Mouse (Mus musculus) liver, adult 2 months (tissue): Measurements from ENCODE around the gene Rinl.

Experiments used
- CTCF ChIP-seq: fragments of 200-500 bp; IDR thresholded peaks from 2 replicates; pipeline ENCODE4 v1.5.1; 2011; ENCODE audit warnings: low read depth, low read length, control low read depth
- POLR2A ChIP-seq: fragments of 200-500 bp; IDR thresholded peaks from 2 replicates; pipeline ENCODE4 v1.6.1; 2011; ENCODE audit warnings: low read length, control low read depth; ENCODE audit not compliant: insufficient read depth; ENCODE audit errors: extremely low read depth

DNA sequence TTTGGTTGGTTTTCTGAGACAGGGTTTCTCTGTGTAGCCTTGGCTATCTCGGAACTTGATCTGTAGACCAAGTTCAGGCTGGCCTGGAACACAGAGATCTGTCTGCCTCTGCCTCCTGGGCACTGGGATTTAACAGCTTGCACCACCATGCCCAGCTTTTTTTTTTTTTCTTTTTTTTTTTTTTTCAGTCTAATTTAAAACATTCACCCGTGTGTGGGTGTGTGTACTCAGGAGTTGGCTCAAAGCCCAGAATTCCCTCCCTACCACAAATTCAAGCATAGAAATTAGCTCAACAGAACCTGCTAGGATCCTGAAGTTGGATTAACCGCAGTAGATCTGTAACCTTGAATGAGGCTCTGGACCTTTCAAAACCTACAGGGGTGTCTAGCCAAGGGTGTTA is 38.6 kb downstream of the Rinl start:
- no peak for TF ChIP-seq CTCF
- no peak for TF ChIP-seq POLR2A
